In genomic region chr10:66931505-66931904, GRCm38 (mm10) we compare ENCODE assay signal across 14 mouse cellular contexts.
A peak's percentile ranks its signal among the peaks of the same experiment; 100 is the strongest.
DNase-seq lines count a peak whose midpoint lies in the region; ATAC-seq and TF ChIP-seq lines count a peak whose summit lies in the region.
"Had no signal": no experiment of that assay in that cellular context is flagged by ENCODE, and none has a peak within 500 bp of the region (broad histone marks: within the 10 kb centered on the region; RNA-seq: fewer than 3 reads in every experiment).

No protein-coding gene starts in this region.

- peak overlapping the region; percentile 47; the same call in 1 of the 2 replicates for H3K4me3 ChIP-seq in testis, adult 2 months (ENCODE audit: control insufficient read depth, low read depth, low read length)
- no peak overlapping the region for H3K4me3 ChIP-seq in hindbrain, embryonic 14.5 days (replicated peaks; ENCODE audit: low read length)
- H3K4me3 ChIP-seq in forebrain, embryonic 15.5 days, result no peak overlapping the region
- H3K4me3 ChIP-seq: left cerebral cortex, adult 2 months; liver, embryonic 12.5 days; midbrain, embryonic 15.5 days; neural tube, embryonic 15.5 days had no signal

- H3K4me1 ChIP-seq in testis, adult 2 months (ENCODE audit: control insufficient read depth, insufficient read depth, low read length), result peaks cover 5% of the 10 kb centered on the region
- no peaks in the 10 kb centered on the region for H3K4me1 ChIP-seq in hindbrain, embryonic 14.5 days (replicated peaks; ENCODE audit: control insufficient read depth, insufficient read depth, low read length)
- H3K4me1 ChIP-seq in forebrain, embryonic 15.5 days, result no peaks in the 10 kb centered on the region
- H3K4me1 ChIP-seq: midbrain, embryonic 15.5 days; neural tube, embryonic 15.5 days had no signal

- WGBS in hindbrain, embryonic 14.5 days, result 70% methylated on average over 7 of the region's 7 CpGs
- 80% methylated on average over 7 of the region's 7 CpGs for WGBS in forebrain, embryonic 15.5 days

- ATAC-seq in hindbrain, embryonic 14.5 days (ENCODE audit: low FRiP score), result no peak
- no peak for ATAC-seq in forebrain, embryonic 15.5 days (replicated peaks)
- ATAC-seq: liver, embryonic 12.5 days; midbrain, embryonic 15.5 days had no signal

- H3K9me3 ChIP-seq in hindbrain, embryonic 14.5 days (ENCODE audit: control insufficient read depth, low read length), result no peaks in the 10 kb centered on the region
- no peaks in the 10 kb centered on the region for H3K9me3 ChIP-seq in forebrain, embryonic 15.5 days
- H3K9me3 ChIP-seq: G1E; liver, embryonic 12.5 days; midbrain, embryonic 15.5 days; neural tube, embryonic 15.5 days had no signal

- no peaks in the 10 kb centered on the region for H3K27me3 ChIP-seq in testis, adult 2 months (ENCODE audit: control insufficient read depth, insufficient read depth, low read length)
- no peaks in the 10 kb centered on the region for H3K27me3 ChIP-seq in hindbrain, embryonic 14.5 days (ENCODE audit: control insufficient read depth, insufficient read depth, low read length)
- H3K27me3 ChIP-seq in forebrain, embryonic 15.5 days, result no peaks in the 10 kb centered on the region
- H3K27me3 ChIP-seq: liver, embryonic 12.5 days; midbrain, embryonic 15.5 days; neural tube, embryonic 15.5 days had no signal

- no peak overlapping the region for H3K4me2 ChIP-seq in hindbrain, embryonic 14.5 days (replicated peaks)
- H3K4me2 ChIP-seq in forebrain, embryonic 15.5 days (replicated peaks), result no peak overlapping the region
- H3K4me2 ChIP-seq: midbrain, embryonic 15.5 days; neural tube, embryonic 15.5 days had no signal

- H3K9ac ChIP-seq in hindbrain, embryonic 14.5 days, result no peak overlapping the region
- no peak overlapping the region for H3K9ac ChIP-seq in forebrain, embryonic 15.5 days (replicated peaks)
- H3K9ac ChIP-seq: liver, embryonic 12.5 days; midbrain, embryonic 15.5 days; neural tube, embryonic 15.5 days had no signal

- no peak for TF ChIP-seq CTCF in testis, adult 2 months (IDR thresholded peaks at IDR 0.05; ENCODE audit: control insufficient read depth, insufficient read depth, insufficient replicate concordance, low read depth, low read length)

- H3K36me3 ChIP-seq in testis, adult 2 months (ENCODE audit: control insufficient read depth, insufficient read depth, low read length), result no peaks in the 10 kb centered on the region
- no peaks in the 10 kb centered on the region for H3K36me3 ChIP-seq in hindbrain, embryonic 14.5 days (replicated peaks; ENCODE audit: control insufficient read depth, insufficient read depth)
- H3K36me3 ChIP-seq in forebrain, embryonic 15.5 days, result no peaks in the 10 kb centered on the region
- H3K36me3 ChIP-seq: G1E; liver, embryonic 12.5 days; midbrain, embryonic 15.5 days; neural tube, embryonic 15.5 days had no signal

- H3K27ac ChIP-seq in testis, adult 2 months (ENCODE audit: control insufficient read depth, insufficient read depth, low read depth, low read length), result no peak overlapping the region
- H3K27ac ChIP-seq in hindbrain, embryonic 14.5 days, result no peak overlapping the region
- no peak overlapping the region for H3K27ac ChIP-seq in forebrain, embryonic 15.5 days (replicated peaks)
- H3K27ac ChIP-seq: left cerebral cortex, adult 2 months; liver, embryonic 12.5 days; midbrain, embryonic 15.5 days; neural tube, embryonic 15.5 days had no signal

- no peak for TF ChIP-seq POLR2A in testis, adult 2 months (IDR thresholded peaks at IDR 0.05; ENCODE audit: control insufficient read depth, low read depth, low read length)

- peak; percentile 57 for DNase-seq in adrenal gland, postnatal 14 days
- DNase-seq in adrenal gland, postnatal 4 days (ENCODE audit: low spot score in 2 of 2), result no peak
- DNase-seq in testis, postnatal 10 days (ENCODE audit: low spot score), result no peak
- peak; percentile 75 to 79 for DNase-seq in kidney, postnatal 36 days
- no peak for DNase-seq in hindbrain, embryonic 14.5 days (ENCODE audit: low spot score)
- no peak for DNase-seq in urinary bladder, postnatal 10 days (ENCODE audit: low spot score)
- DNase-seq: cerebellum, postnatal 14 days had no signal

Comparison
In these comparisons a context has a peak if more than half of its experiments do, and no peak if none do; other contexts are left out.
1. DNase-seq: peak in adrenal gland, postnatal 14 days (single experiment) and kidney, postnatal 36 days (2 of 2); none in adrenal gland, postnatal 4 days (0 of 2), testis, postnatal 10 days (single experiment), hindbrain, embryonic 14.5 days (single experiment) and urinary bladder, postnatal 10 days (single experiment).